Mouse (Mus musculus) thymus, postnatal 10 days (tissue): ENCODE results near the gene Nubp1.

Source experiments
- DNase-seq, 2 experiments: peaks; one replicate each; pipeline ENCODE4 v3.0.0; 2021; ENCODE audit warnings: low spot score in 2 of 2

Nubp1 gene

DNA sequence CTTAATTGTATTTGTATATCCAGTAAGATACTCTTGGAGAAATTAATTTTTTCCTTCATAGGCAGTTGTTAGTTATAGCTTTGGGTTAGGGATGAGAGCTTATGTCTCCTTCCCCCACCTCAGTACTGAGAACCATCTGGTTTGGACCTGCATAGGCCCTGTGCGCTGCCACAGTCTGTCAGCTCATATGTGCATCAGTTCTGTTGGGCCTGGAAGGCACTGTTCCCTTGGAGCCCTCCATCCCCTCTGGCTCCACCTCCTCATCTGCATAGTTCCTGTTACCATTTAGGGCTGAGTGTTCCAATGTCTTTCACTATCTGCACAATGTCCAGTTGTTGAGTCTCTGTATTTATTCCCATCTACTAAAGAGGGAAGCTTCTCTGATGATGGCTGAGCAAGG, 56.5 kb downstream of the Nubp1 start:
- DNase-seq = no peak

DNA sequence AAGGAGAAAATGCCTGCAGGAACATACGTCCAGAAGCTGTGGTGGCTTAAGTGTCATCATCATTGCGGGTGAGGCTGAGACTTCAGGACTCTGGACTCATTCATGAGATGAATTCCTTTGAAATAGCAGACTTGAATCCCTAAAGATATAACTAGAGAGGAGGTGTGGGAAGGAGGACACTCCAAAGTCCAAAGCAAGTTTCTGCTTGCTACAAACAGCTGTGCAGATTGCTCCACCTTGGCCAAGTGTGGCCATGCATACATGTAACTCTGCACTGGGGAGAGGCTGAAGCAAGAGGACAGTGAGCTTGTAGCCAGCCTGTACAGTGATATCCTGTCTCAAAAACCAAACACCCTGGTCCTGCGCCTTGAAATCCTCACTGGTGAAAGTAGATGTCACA, 60.2 kb downstream of the Nubp1 start:
- DNase-seq = no peak
